Mouse (Mus musculus): ENCODE measurements around the gene Macrod1.

DNA sequence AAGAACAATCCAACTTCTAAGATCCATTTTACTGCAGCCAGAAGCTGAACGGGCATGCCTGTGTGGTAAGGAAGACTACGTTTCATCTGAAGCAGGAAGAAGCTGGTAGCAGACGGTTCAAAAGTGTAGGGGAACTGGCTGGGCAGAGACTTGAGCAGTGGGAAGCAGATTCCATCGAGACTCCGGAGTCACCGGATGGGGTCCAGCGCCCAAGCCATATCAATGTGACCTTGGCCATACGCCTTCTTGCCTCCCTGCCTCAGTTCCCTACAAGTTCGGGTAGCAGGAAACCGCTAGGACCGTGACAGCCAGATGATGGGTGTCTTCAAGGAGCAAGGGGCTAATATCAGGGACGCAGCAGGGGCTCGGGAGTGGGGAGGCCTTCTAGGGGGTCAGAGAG lies 183.7 kb downstream of the Macrod1 start:
- TF ChIP-seq CTCF (IDR thresholded peaks at IDR 0.05; ENCODE audit: low read depth, low read length) (no peak), POLR2A (IDR thresholded peaks at IDR 0.05; ENCODE audit: insufficient read depth, low read length) (no peak), EP300 (IDR thresholded peaks at IDR 0.05; ENCODE audit: insufficient read depth, low read depth, low read length) (no peak)
